26 mouse cellular contexts compared by ENCODE assay signal in genomic region chr9:98245226-98245625, GRCm38 (mm10).
"Had no signal": no experiment of that assay in that cellular context is flagged by ENCODE, and none has a peak within 500 bp of the region (broad histone marks: within the 10 kb centered on the region; RNA-seq: fewer than 3 reads in every experiment).

No protein-coding gene starts in this region.

- H3K4me2 ChIP-seq: heart, embryonic 13.5 days; heart, embryonic 15.5 days; hindbrain, embryonic 13.5 days; hindbrain, embryonic 15.5 days; kidney, embryonic 15.5 days; limb, embryonic 13.5 days; limb, embryonic 15.5 days; liver, embryonic 12.5 days had no signal

- H3K4me3 ChIP-seq: heart, embryonic 10.5 days; heart, embryonic 13.5 days; heart, embryonic 15.5 days; hindbrain, embryonic 13.5 days; hindbrain, embryonic 15.5 days; kidney, embryonic 15.5 days; limb, embryonic 13.5 days; limb, embryonic 15.5 days; liver, embryonic 12.5 days had no signal

- ATAC-seq: hindbrain, postnatal 0 days; intestine, embryonic 16.5 days; liver, embryonic 12.5 days had no signal

- H3K36me3 ChIP-seq: heart, embryonic 10.5 days; heart, embryonic 13.5 days; heart, embryonic 15.5 days; hindbrain, embryonic 13.5 days; hindbrain, embryonic 15.5 days; kidney, embryonic 15.5 days; limb, embryonic 13.5 days; limb, embryonic 15.5 days; liver, embryonic 12.5 days had no signal

- H3K9me3 ChIP-seq: heart, embryonic 10.5 days; heart, embryonic 13.5 days; heart, embryonic 15.5 days; hindbrain, embryonic 13.5 days; hindbrain, embryonic 15.5 days; kidney, embryonic 15.5 days; limb, embryonic 13.5 days; limb, embryonic 15.5 days; liver, embryonic 12.5 days had no signal

- H3K27me3 ChIP-seq: heart, embryonic 13.5 days; heart, embryonic 15.5 days; hindbrain, embryonic 13.5 days; hindbrain, embryonic 15.5 days; kidney, embryonic 15.5 days; limb, embryonic 13.5 days; limb, embryonic 15.5 days; liver, embryonic 12.5 days had no signal

- H3K27ac ChIP-seq: heart, embryonic 10.5 days; heart, embryonic 13.5 days; heart, embryonic 15.5 days; hindbrain, embryonic 13.5 days; hindbrain, embryonic 15.5 days; hindbrain, postnatal 0 days; kidney, embryonic 15.5 days; kidney, postnatal 0 days; limb, embryonic 13.5 days; limb, embryonic 15.5 days; liver, embryonic 12.5 days; liver, embryonic 14.5 days had no signal

- H3K9ac ChIP-seq: heart, embryonic 13.5 days; heart, embryonic 15.5 days; hindbrain, embryonic 13.5 days; hindbrain, embryonic 15.5 days; kidney, embryonic 15.5 days; limb, embryonic 13.5 days; limb, embryonic 15.5 days; liver, embryonic 12.5 days; liver, embryonic 14.5 days had no signal

- H3K4me1 ChIP-seq: heart, embryonic 10.5 days; heart, embryonic 13.5 days; heart, embryonic 15.5 days; hindbrain, embryonic 13.5 days; hindbrain, embryonic 15.5 days; limb, embryonic 13.5 days; limb, embryonic 15.5 days; liver, embryonic 12.5 days had no signal

- DNase-seq: gastrocnemius, postnatal 14 days; gastrocnemius, postnatal 36 days; heart, adult 18-20 months; heart, postnatal 14 days; heart, postnatal 36 days; kidney, adult 11 months; kidney, adult 2 months; kidney, adult 9 months; kidney, postnatal 14 days; kidney, postnatal 36 days; layer of hippocampus, adult 9-11 months; layer of hippocampus, postnatal 36 days; left cerebral cortex, postnatal 4 days had no signal
